Mouse (Mus musculus): ENCODE results near the gene Atp9a.

DNA sequence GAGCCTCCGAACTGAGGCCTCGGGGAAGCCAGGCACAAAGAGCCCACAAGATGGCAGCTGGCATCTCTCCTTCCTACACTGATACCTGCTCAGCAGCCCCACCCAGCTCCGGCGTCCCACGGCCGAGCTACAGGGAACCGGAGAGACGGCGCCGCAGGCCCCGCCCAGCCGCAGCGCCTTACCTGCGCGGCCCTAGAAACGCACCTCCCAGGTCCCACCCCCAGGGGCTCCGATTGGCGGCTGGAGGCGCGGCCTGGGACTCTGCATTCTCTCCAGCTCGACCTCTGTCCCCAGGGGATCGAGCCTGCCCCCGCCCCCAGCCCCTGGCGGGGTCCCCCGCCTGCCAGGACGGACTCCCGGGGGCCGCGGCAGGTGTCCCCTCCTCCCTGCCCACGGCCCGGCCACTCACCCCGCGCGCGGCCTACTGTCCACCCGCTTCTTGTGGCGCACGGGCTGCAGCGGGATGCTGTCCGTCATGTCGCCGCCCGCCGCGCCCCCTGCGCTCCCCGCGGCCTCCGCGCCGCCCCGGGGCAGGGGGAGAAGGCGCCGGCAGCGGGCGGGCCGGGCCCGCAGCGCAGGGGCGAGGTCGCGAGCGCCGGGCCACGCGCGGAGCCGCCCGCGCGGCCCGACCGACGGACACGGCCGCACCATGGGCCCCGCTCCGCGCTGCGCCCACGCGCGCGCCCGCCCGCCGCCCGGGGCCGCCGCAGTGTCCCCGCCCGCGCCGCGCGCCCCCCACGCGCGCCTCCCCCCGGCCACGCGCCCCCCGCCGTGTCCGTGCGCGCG, 743 bp downstream of the Atp9a start:
- no peak for TF ChIP-seq CTCF (IDR thresholded peaks at IDR 0.05; ENCODE audit: insufficient read depth, low read depth, low read length)
- TF ChIP-seq POLR2A (IDR thresholded peaks at IDR 0.05; ENCODE audit: insufficient read depth, low read depth, low read length): no peak
